Mouse (Mus musculus): ENCODE data around the gene Eed.
"Not testable (repeated sequence)": the region's sequence is repeated elsewhere in the genome, so short reads cannot be mapped to it uniquely, and the experiment has no call there.

Gene Eed

GRCm38 (mm10) chr7:89980485-89981422, at the start of gene Eed:
Gene Eed, minus strand, starts transcription at chr7:89980983.
- DNase-seq (ENCODE audit: low spot score in 2 of 2): peak; percentile 88 to 89

GRCm38 (mm10) chr7:90029548-90030485, 49.0 kb upstream of the Eed start:
- no peak for DNase-seq (ENCODE audit: low spot score in 2 of 2)

GRCm38 (mm10) chr7:90028888-90029547, 48.2 kb upstream of the Eed start:
- DNase-seq (ENCODE audit: low spot score in 2 of 2): peak in 1 of 2 experiments; percentile 39

- no peak for DNase-seq (ENCODE audit: low spot score in 2 of 2)
Measured at GRCm38 (mm10) chr7:90024975-90025374, 44.2 kb upstream of the Eed start.

- DNase-seq (ENCODE audit: low spot score in 2 of 2): no peak
Measured at GRCm38 (mm10) chr7:90022974-90023707, 42.4 kb upstream of the Eed start.

- no peak for DNase-seq (ENCODE audit: low spot score in 2 of 2)
Measured at GRCm38 (mm10) chr7:90020331-90020730, 39.5 kb upstream of the Eed start.

- DNase-seq (ENCODE audit: low spot score in 2 of 2): no peak
Measured at GRCm38 (mm10) chr7:90019570-90019969, 38.8 kb upstream of the Eed start.

GRCm38 (mm10) chr7:90016930-90017588, 36.3 kb upstream of the Eed start:
- no peak for DNase-seq (ENCODE audit: low spot score in 2 of 2)

GRCm38 (mm10) chr7:90016459-90016858, 35.7 kb upstream of the Eed start:
- no peak for DNase-seq (ENCODE audit: low spot score in 2 of 2)

GRCm38 (mm10) chr7:90006667-90007653, 26.2 kb upstream of the Eed start:
- no peak for DNase-seq (ENCODE audit: low spot score in 2 of 2)

- DNase-seq (ENCODE audit: low spot score in 2 of 2): no peak
Measured at GRCm38 (mm10) chr7:90004781-90005180, 24.0 kb upstream of the Eed start.

- no peak for DNase-seq (ENCODE audit: low spot score in 2 of 2)
Measured at GRCm38 (mm10) chr7:90002375-90002774, 21.6 kb upstream of the Eed start.

GRCm38 (mm10) chr7:89999491-89999890, 18.7 kb upstream of the Eed start:
- no peak for DNase-seq (ENCODE audit: low spot score in 2 of 2)

GRCm38 (mm10) chr7:89998624-89999006, 17.8 kb upstream of the Eed start:
- DNase-seq (ENCODE audit: low spot score in 2 of 2): no peak

GRCm38 (mm10) chr7:89998006-89998623, 17.3 kb upstream of the Eed start:
- peak; percentile 29 to 30 for DNase-seq (ENCODE audit: low spot score in 2 of 2)

- not testable (repeated sequence) for DNase-seq (ENCODE audit: low spot score in 2 of 2)
Measured at GRCm38 (mm10) chr7:89997526-89997925, 16.7 kb upstream of the Eed start.

- DNase-seq (ENCODE audit: low spot score in 2 of 2): no peak
Measured at GRCm38 (mm10) chr7:89993091-89993490, 12.3 kb upstream of the Eed start.

GRCm38 (mm10) chr7:89984421-89984820, 3.6 kb upstream of the Eed start:
- no peak for DNase-seq (ENCODE audit: low spot score in 2 of 2)

GRCm38 (mm10) chr7:89983441-89983840, 2.7 kb upstream of the Eed start:
- DNase-seq (ENCODE audit: low spot score in 2 of 2): no peak
